Mouse (Mus musculus) CH12.LX (cell line): ENCODE data around the gene Catsper1. TPM values are rescaled to one million over a fixed set of nuclear protein-coding genes. Genes with fewer than 3 reads are reported as not detected.

Experiments used
- DNase-seq: peaks from one replicate; pipeline ENCODE4 v3.0.0-alpha.2; 2013; ENCODE audit errors: extremely low read depth
- H3K27ac ChIP-seq: 2 replicates; pipeline ENCODE4 v1.5.1; 2012; ENCODE audit warnings: low read depth, mild to moderate bottlenecking, control low read depth, moderate library complexity; ENCODE audit not compliant: insufficient read depth
- H3K27me3 ChIP-seq: replicated peaks from 2 replicates; pipeline ENCODE3; 2012; ENCODE audit warnings: inconsistent platforms
- H3K36me3 ChIP-seq, 2 experiments: replicated peaks in 1 of 2; 2 replicates each; pipeline versions ENCODE3 to v1.6.1; 2012; ENCODE audit warnings: inconsistent platforms in 1 of 2, low read length in 1 of 2, mild to moderate bottlenecking in 1 of 2, mixed read lengths in 1 of 2, moderate library complexity in 1 of 2; ENCODE audit not compliant: control insufficient read depth in 1 of 2, insufficient read depth in 1 of 2
- H3K4me1 ChIP-seq, 2 experiments: 2 replicates each; pipeline ENCODE4 v1.6.1; 2012; ENCODE audit warnings: inconsistent platforms in 1 of 2, moderate library complexity in 1 of 2; ENCODE audit not compliant: insufficient read depth in 2 of 2, control insufficient read depth in 1 of 2
- H3K4me2 ChIP-seq: 2 replicates; pipeline ENCODE4 v1.6.1; 2012; ENCODE audit warnings: low read depth, mild to moderate bottlenecking, control low read depth; ENCODE audit not compliant: poor library complexity, insufficient read depth, severe bottlenecking
- H3K4me3 ChIP-seq, 3 experiments: fragments of 150-350 bp in 1 of 3; sonication (generic) in 1 of 3; replicated peaks in 1 of 3; 2 replicates each; pipeline versions ENCODE3 to v1.5.1; 2011 to 2012; ENCODE audit warnings: low read depth in 2 of 3, low read length in 2 of 3, mild to moderate bottlenecking in 2 of 3, moderate library complexity in 2 of 3, control low read depth in 1 of 3, improper control_type of control experiment in 1 of 3, inconsistent platforms in 1 of 3, mixed read lengths in 1 of 3; ENCODE audit not compliant: poor library complexity in 1 of 3
- H3K79me2 ChIP-seq: replicated peaks from 2 replicates; pipeline ENCODE4 v1.6.1; 2012; ENCODE audit warnings: mild to moderate bottlenecking, moderate library complexity; ENCODE audit not compliant: control insufficient read depth, poor library complexity, insufficient read depth, severe bottlenecking; ENCODE audit errors: extremely low read depth
- H3K9ac ChIP-seq: 2 replicates; pipeline ENCODE4 v1.6.1; 2012; ENCODE audit warnings: low read depth, mild to moderate bottlenecking, control low read depth, moderate library complexity; ENCODE audit not compliant: insufficient read depth
- H3K9me3 ChIP-seq: replicated peaks from 2 replicates; pipeline ENCODE3; 2012; ENCODE audit warnings: low read length, inconsistent platforms, mixed read lengths
- BHLHE40 ChIP-seq: IDR thresholded peaks from 2 replicates; pipeline ENCODE4 v1.6.1; 2011; ENCODE audit warnings: mild to moderate bottlenecking, low read depth, low read length, improper control_type of control experiment
- CHD1 ChIP-seq: IDR thresholded peaks from 2 replicates; pipeline ENCODE4 v1.6.1; 2012; ENCODE audit warnings: low read depth, low read length, improper control_type of control experiment, inconsistent platforms
- CHD2 ChIP-seq: IDR thresholded peaks from 2 replicates; pipeline ENCODE4 v1.6.1; 2011; ENCODE audit warnings: low read length, improper control_type of control experiment
- CTCF ChIP-seq, 2 experiments: IDR thresholded peaks in 1 of 2; conservative IDR thresholded peaks in 1 of 2; 2 replicates each; pipeline ENCODE4 v1.5.1; 2011 to 2012; ENCODE audit warnings: low read depth in 2 of 2, low read length in 2 of 2, improper control_type of control experiment in 1 of 2, inconsistent platforms in 1 of 2, mild to moderate bottlenecking in 1 of 2, moderate library complexity in 1 of 2
- E2F4 ChIP-seq: IDR thresholded peaks from 2 replicates; pipeline ENCODE4 v1.6.1; 2011; ENCODE audit warnings: low read depth, low read length, improper control_type of control experiment; ENCODE audit not compliant: insufficient replicate concordance
- ELF1 ChIP-seq: IDR thresholded peaks from 2 replicates; pipeline ENCODE4 v1.6.1; 2014; ENCODE audit warnings: low read depth, mild to moderate bottlenecking, inconsistent platforms, low read length, improper control_type of control experiment
- EP300 ChIP-seq: IDR thresholded peaks from 2 replicates; pipeline ENCODE4 v1.6.1; 2011; ENCODE audit warnings: low read length, improper control_type of control experiment
- ETS1 ChIP-seq: conservative IDR thresholded peaks from 2 replicates; pipeline ENCODE4 v1.6.1; 2012; ENCODE audit warnings: low read depth, mild to moderate bottlenecking, inconsistent platforms, low read length, improper control_type of control experiment, moderate library complexity
- GABPA ChIP-seq: IDR thresholded peaks from 2 replicates; pipeline ENCODE4 v1.6.1; 2012; ENCODE audit warnings: low read depth, low read length, improper control_type of control experiment, inconsistent platforms; ENCODE audit not compliant: insufficient replicate concordance
- HCFC1 ChIP-seq: IDR thresholded peaks from 2 replicates; pipeline ENCODE4 v1.6.1; 2012; ENCODE audit warnings: low read depth, mild to moderate bottlenecking, inconsistent platforms, low read length, improper control_type of control experiment
- IRF4 ChIP-seq: IDR thresholded peaks from 2 replicates; pipeline ENCODE4 v1.6.1; 2014; ENCODE audit warnings: low read depth, mild to moderate bottlenecking, inconsistent platforms, low read length, improper control_type of control experiment
- JUND ChIP-seq: conservative IDR thresholded peaks from 2 replicates; pipeline ENCODE4 v1.6.1; 2011; ENCODE audit warnings: low read depth, low read length, improper control_type of control experiment
- KAT2A ChIP-seq: IDR thresholded peaks from 2 replicates; pipeline ENCODE4 v1.6.1; 2012; ENCODE audit warnings: low read length, improper control_type of control experiment, inconsistent platforms; ENCODE audit not compliant: insufficient replicate concordance
- MAFK ChIP-seq: IDR thresholded peaks from 2 replicates; pipeline ENCODE4 v1.6.1; 2011; ENCODE audit warnings: low read length, improper control_type of control experiment; ENCODE audit not compliant: insufficient replicate concordance
- MAX ChIP-seq: IDR thresholded peaks from 2 replicates; pipeline ENCODE4 v1.6.1; 2011; ENCODE audit warnings: low read length, improper control_type of control experiment
- MAZ ChIP-seq: IDR thresholded peaks from 2 replicates; pipeline ENCODE4 v1.6.1; 2012; ENCODE audit warnings: low read depth, mild to moderate bottlenecking, inconsistent platforms, low read length, improper control_type of control experiment, moderate library complexity
- MEF2A ChIP-seq: IDR thresholded peaks from 2 replicates; pipeline ENCODE4 v1.6.1; 2014; ENCODE audit warnings: low read depth, mild to moderate bottlenecking, inconsistent platforms, low read length, improper control_type of control experiment, borderline replicate concordance
- MXI1 ChIP-seq: IDR thresholded peaks from 2 replicates; pipeline ENCODE4 v1.6.1; 2011; ENCODE audit warnings: mild to moderate bottlenecking, low read depth, low read length, improper control_type of control experiment
- MYC ChIP-seq: IDR thresholded peaks from 2 replicates; pipeline ENCODE4 v1.6.1; 2011; ENCODE audit warnings: low read depth, mild to moderate bottlenecking, improper control_type of control experiment, low read length
- NELFE ChIP-seq: IDR thresholded peaks from 2 replicates; pipeline ENCODE4 v1.6.1; 2011; ENCODE audit warnings: low read depth, low read length, improper control_type of control experiment
- PAX5 ChIP-seq: IDR thresholded peaks from 2 replicates; pipeline ENCODE4 v1.6.1; 2012; ENCODE audit warnings: low read length, inconsistent platforms, mixed read lengths
- POLR2A ChIP-seq: IDR thresholded peaks from 2 replicates; pipeline ENCODE4 v1.6.1; 2011; ENCODE audit warnings: low read depth, mild to moderate bottlenecking, improper control_type of control experiment, low read length
- POLR2AphosphoS2 ChIP-seq: IDR thresholded peaks from 2 replicates; pipeline ENCODE4 v1.6.1; 2011; ENCODE audit warnings: low read depth, low read length, improper control_type of control experiment
- RAD21 ChIP-seq: IDR thresholded peaks from 2 replicates; pipeline ENCODE4 v1.6.1; 2011; ENCODE audit warnings: low read depth, mild to moderate bottlenecking, low read length, improper control_type of control experiment, moderate library complexity
- RCOR1 ChIP-seq: conservative IDR thresholded peaks from 2 replicates; pipeline ENCODE4 v1.6.1; 2012; ENCODE audit warnings: low read depth, mild to moderate bottlenecking, inconsistent platforms, low read length, improper control_type of control experiment
- SMC3 ChIP-seq: IDR thresholded peaks from 2 replicates; pipeline ENCODE4 v1.6.1; 2011; ENCODE audit warnings: low read depth, low read length, improper control_type of control experiment
- TBP ChIP-seq: conservative IDR thresholded peaks from 2 replicates; pipeline ENCODE4 v1.6.1; 2011; ENCODE audit warnings: low read depth, low read length, improper control_type of control experiment
- UBTF ChIP-seq: IDR thresholded peaks from 2 replicates; pipeline ENCODE4 v1.6.1; 2012; ENCODE audit warnings: low read depth, mild to moderate bottlenecking, inconsistent platforms, low read length, improper control_type of control experiment, moderate library complexity
- USF1 ChIP-seq: IDR thresholded peaks from 2 replicates; pipeline ENCODE4 v1.6.1; 2014; ENCODE audit warnings: low read depth, mild to moderate bottlenecking, inconsistent platforms, low read length, improper control_type of control experiment
- USF2 ChIP-seq: conservative IDR thresholded peaks from 2 replicates; pipeline ENCODE4 v1.6.1; 2011; ENCODE audit warnings: low read depth, low read length, improper control_type of control experiment
- ZKSCAN1 ChIP-seq: IDR thresholded peaks from 2 replicates; pipeline ENCODE4 v1.6.1; 2012; ENCODE audit warnings: low read depth, inconsistent platforms, low read length, improper control_type of control experiment, borderline replicate concordance
- ZMIZ1 ChIP-seq: IDR thresholded peaks from 2 replicates; pipeline ENCODE4 v1.6.1; 2012; ENCODE audit warnings: low read depth, mild to moderate bottlenecking, inconsistent platforms, low read length, improper control_type of control experiment
- ZNF384 ChIP-seq: IDR thresholded peaks from 2 replicates; pipeline ENCODE4 v1.6.1; 2012; ENCODE audit warnings: low read depth, low read length, improper control_type of control experiment, inconsistent platforms
- dilution Hi-C: fragments of 300-500 bp; cut with MboI; formaldehyde crosslinking; loops from 2 replicates; pipeline ENCODE4 v1.14.3; 2020; ENCODE audit warnings: low sequenced_read_pairs; ENCODE audit not compliant: extremely low pct_unique_long_range_greater_than_20kb, extremely low pct_ligation_motif_present
- in situ Hi-C: fragments of 300-500 bp; cut with MboI; formaldehyde crosslinking; loops from 3 replicates; pipeline ENCODE4 v1.14.3; 2019; ENCODE audit warnings: low sequenced_read_pairs, low pct_ligation_motif_present, low pct_unique_long_range_greater_than_20kb, mixed read lengths
- polyA plus RNA-seq: library from polyadenylated mRNA; unstranded; fragments of >175 nt; gene quantifications from 2 replicates; pipeline ENCODE4 v1.2.1, GENCODE M21; 2012; ENCODE audit warnings: low read depth; ENCODE audit not compliant: insufficient read length
- total RNA-seq, 2 experiments: library from RNA; depleted of rRNA; stranded (reverse); fragments of 300-350 nt in 1 of 2; fragments of >200 nt in 1 of 2; gene quantifications; 2 replicates each; pipeline ENCODE4 v1.2.3; 2012 to 2014

The Catsper1 gene
- total and polyA plus RNA-seq, 3 experiments = not detected

- Histone ChIP-seq H3K27ac (no peak overlapping the region), H3K27me3 (peaks cover 2% of the 10 kb centered on the region), H3K79me2 (no peaks in the 10 kb centered on the region), H3K9me3 (peaks cover 9% of the 10 kb centered on the region), H3K4me2 (no peak overlapping the region), H3K4me1 (peaks cover 0 to 14% of the 10 kb centered on the region in 2 experiments; a peak in 2 of 4 replicates), H3K36me3 (no peaks in the 10 kb centered on the region), H3K9ac (no peak overlapping the region), H3K4me3 (no peak overlapping the region)
- TF ChIP-seq EP300 (no peak), RAD21 (peak; percentile 55), CHD1 (no peak), GABPA (no peak), MAX (no peak), CHD2 (no peak), USF2 (no peak), POLR2A (no peak), HCFC1 (peak; percentile 53), BHLHE40 (no peak), MEF2A (0 out of 2 replicates have a peak, but pooled peaks have one; percentile 13), UBTF (no peak), IRF4 (peak; percentile 39; the same call in 1 of the 2 replicates), RCOR1 (no peak), NELFE (no peak), ZNF384 (no peak), MYC (no peak), KAT2A (no peak), E2F4 (no peak), CTCF (conservative IDR thresholded peaks at IDR 0.05 in 1 of 2, IDR thresholded peaks at IDR 0.05 in 1 of 2; ENCODE audit: low read depth in 2 of 2, low read length in 2 of 2) (peak; percentile 59 to 86), SMC3 (peak; percentile 88), TBP (no peak), ELF1 (peak; percentile 59), ZKSCAN1 (no peak), POLR2AphosphoS2 (no peak), USF1 (no peak), MAFK (no peak), ETS1 (no peak), JUND (no peak), MXI1 (no peak), ZMIZ1 (no peak), PAX5 (no peak), MAZ (peak; percentile 65; the same call in 1 of the 2 replicates)
- dilution Hi-C loops (no loop called here), in situ Hi-C loops (loop anchor here (5.0 kb wide), 1 partner anchor 35 kb away; the partner anchor contains the start of gene Catsper1)
- DNase-seq = peak; percentile 80
Measured at GRCm38 (mm10) chr19:5302455-5302854, 33.1 kb upstream of the Catsper1 start.
